Mouse (Mus musculus): ENCODE measurements around the gene Coro1a. TPM values are rescaled to one million over a fixed set of nuclear protein-coding genes. Genes with fewer than 3 reads are reported as not detected.

Gene Coro1a
- polyA plus RNA-seq, 1 experiment from 2014 or later, result 94.0 TPM

Other genes with a start within 250 kb of the Coro1a start
- gene Atp2a1, start 244.7 kb downstream of the Coro1a start, polyA plus RNA-seq (2014; fragmentation: Nextera tagmentation; extraction: Ambion mirVana), result 1.3 TPM in 2 replicates
- gene Sh2b1, start 232.4 kb downstream of the Coro1a start, polyA plus RNA-seq (2014; fragmentation: Nextera tagmentation; extraction: Ambion mirVana), result 26.2 and 26.4 TPM in 2 replicates
- gene Tufm, start 220.4 kb downstream of the Coro1a start, polyA plus RNA-seq (2014; fragmentation: Nextera tagmentation; extraction: Ambion mirVana), result 193 and 211 TPM in 2 replicates
- 71.4 and 75.7 TPM in 2 replicates for gene Atxn2l, start 204.3 kb downstream of the Coro1a start, polyA plus RNA-seq (2014; fragmentation: Nextera tagmentation; extraction: Ambion mirVana)
- gene Eif3c, start 141.4 kb downstream of the Coro1a start, polyA plus RNA-seq (2014; fragmentation: Nextera tagmentation; extraction: Ambion mirVana), result 195 and 201 TPM in 2 replicates
- gene Apobr, start 122.8 kb downstream of the Coro1a start, polyA plus RNA-seq (2014; fragmentation: Nextera tagmentation; extraction: Ambion mirVana), result 0.68 and 1.4 TPM in 2 replicates
- 19.7 and 25.2 TPM in 2 replicates for gene Cln3, start 122.0 kb downstream of the Coro1a start, polyA plus RNA-seq (2014; fragmentation: Nextera tagmentation; extraction: Ambion mirVana)
- not detected in 2 replicates for gene Il27, start 112.8 kb downstream of the Coro1a start, polyA plus RNA-seq (2014; fragmentation: Nextera tagmentation; extraction: Ambion mirVana)
- gene Nupr1, start 76.9 kb downstream of the Coro1a start, polyA plus RNA-seq (2014; fragmentation: Nextera tagmentation; extraction: Ambion mirVana), result 4.3 and 7.1 TPM in 2 replicates
- gene Sgf29, start 58.5 kb downstream of the Coro1a start, polyA plus RNA-seq (2014; fragmentation: Nextera tagmentation; extraction: Ambion mirVana), result 53.7 and 64.5 TPM in 2 replicates
- 0.14 and 0.44 TPM in 2 replicates for gene Sult1a1, start 31.4 kb downstream of the Coro1a start, polyA plus RNA-seq (2014; fragmentation: Nextera tagmentation; extraction: Ambion mirVana)
- 210 and 217 TPM in 2 replicates for gene Bola2, start 12.4 kb downstream of the Coro1a start, polyA plus RNA-seq (2014; fragmentation: Nextera tagmentation; extraction: Ambion mirVana)
- gene Slx1b, start 12.0 kb downstream of the Coro1a start, polyA plus RNA-seq (2014; fragmentation: Nextera tagmentation; extraction: Ambion mirVana), result 6.6 and 7.7 TPM in 2 replicates
- 34.0 and 39.3 TPM in 2 replicates for gene Mapk3, start 51.8 kb upstream of the Coro1a start, polyA plus RNA-seq (2014; fragmentation: Nextera tagmentation; extraction: Ambion mirVana)
- 0.87 and 0.96 TPM in 2 replicates for gene Gdpd3, start 58.5 kb upstream of the Coro1a start, polyA plus RNA-seq (2014; fragmentation: Nextera tagmentation; extraction: Ambion mirVana)
- gene Ypel3, start 69.2 kb upstream of the Coro1a start, polyA plus RNA-seq (2014; fragmentation: Nextera tagmentation; extraction: Ambion mirVana), result 49.1 and 52.2 TPM in 2 replicates
- gene Tbx6, start 73.7 kb upstream of the Coro1a start, polyA plus RNA-seq (2014; fragmentation: Nextera tagmentation; extraction: Ambion mirVana), result 0.22 and 0.55 TPM in 2 replicates
- 266 and 269 TPM in 2 replicates for gene Ppp4c, start 84.7 kb upstream of the Coro1a start, polyA plus RNA-seq (2014; fragmentation: Nextera tagmentation; extraction: Ambion mirVana)
- 0.21 TPM in 1 of 2 replicates, not detected in the other for gene Fam57b, start 89.9 kb upstream of the Coro1a start, polyA plus RNA-seq (2014; fragmentation: Nextera tagmentation; extraction: Ambion mirVana)
- gene 4930451I11Rik, start 123.9 kb upstream of the Coro1a start, polyA plus RNA-seq (2014; fragmentation: Nextera tagmentation; extraction: Ambion mirVana), result not detected in 2 replicates
- 0.52 and 1.6 TPM in 2 replicates for gene Doc2a, start 139.6 kb upstream of the Coro1a start, polyA plus RNA-seq (2014; fragmentation: Nextera tagmentation; extraction: Ambion mirVana)
- 17.3 and 24.6 TPM in 2 replicates for gene Hirip3, start 154.2 kb upstream of the Coro1a start, polyA plus RNA-seq (2014; fragmentation: Nextera tagmentation; extraction: Ambion mirVana)
- gene Ino80e, start 154.6 kb upstream of the Coro1a start, polyA plus RNA-seq (2014; fragmentation: Nextera tagmentation; extraction: Ambion mirVana), result 124 and 130 TPM in 2 replicates
- 23.0 and 24.0 TPM in 2 replicates for gene Taok2, start 176.9 kb upstream of the Coro1a start, polyA plus RNA-seq (2014; fragmentation: Nextera tagmentation; extraction: Ambion mirVana)
- gene Tmem219, start 215.1 kb upstream of the Coro1a start, polyA plus RNA-seq (2014; fragmentation: Nextera tagmentation; extraction: Ambion mirVana), result 23.2 and 23.9 TPM in 2 replicates
- gene Kctd13, start 221.1 kb upstream of the Coro1a start, polyA plus RNA-seq (2014; fragmentation: Nextera tagmentation; extraction: Ambion mirVana), result 15.7 and 16.5 TPM in 2 replicates
- gene Asphd1, start 241.8 kb upstream of the Coro1a start, polyA plus RNA-seq (2014; fragmentation: Nextera tagmentation; extraction: Ambion mirVana), result not detected in 2 replicates
- 0.27 TPM in 2 replicates for gene Sez6l2, start 242.8 kb upstream of the Coro1a start, polyA plus RNA-seq (2014; fragmentation: Nextera tagmentation; extraction: Ambion mirVana)

Measured in liver, embryonic 11.5 days (tissue).